Mouse (Mus musculus) embryonic facial prominence, embryonic 13.5 days (tissue): ENCODE results near the gene Pogk. TPM values are rescaled to one million over a fixed set of nuclear protein-coding genes. Genes with fewer than 3 reads are reported as not detected.

Experiments used
- ATAC-seq: fragments of 200-750 bp; cut with Nextera tagmentation; 2 replicates; pipeline ENCODE4 v1.8.0; 2017; ENCODE audit warnings: low read depth; ENCODE audit not compliant: insufficient number of reproducible peaks, insufficient read depth, low FRiP score, low TSS enrichment
- H3K27ac ChIP-seq: fragments of 300-500 bp; sonication (generic); 2 replicates; pipeline ENCODE4 v1.5.1; 2015; ENCODE audit warnings: moderate library complexity, mild to moderate bottlenecking, inconsistent platforms
- H3K27me3 ChIP-seq: fragments of 300-500 bp; sonication (generic); 2 replicates; pipeline ENCODE4 v1.6.1; 2015; ENCODE audit warnings: mild to moderate bottlenecking, inconsistent platforms
- H3K36me3 ChIP-seq: fragments of 300-500 bp; sonication (generic); 2 replicates; pipeline ENCODE4 v1.6.1; 2015; ENCODE audit warnings: mild to moderate bottlenecking, inconsistent platforms
- H3K4me1 ChIP-seq: fragments of 300-500 bp; sonication (generic); 2 replicates; pipeline ENCODE4 v1.6.1; 2015; ENCODE audit warnings: inconsistent platforms
- H3K4me2 ChIP-seq: fragments of 300-500 bp; sonication (generic); 2 replicates; pipeline ENCODE4 v1.6.1; 2015; ENCODE audit warnings: moderate library complexity, mild to moderate bottlenecking, inconsistent platforms
- H3K4me3 ChIP-seq: fragments of 300-500 bp; sonication (generic); 2 replicates; pipeline ENCODE4 v1.5.1; 2015; ENCODE audit warnings: mild to moderate bottlenecking, inconsistent platforms
- H3K9ac ChIP-seq: fragments of 300-500 bp; sonication (generic); 2 replicates; pipeline ENCODE4 v1.6.1; 2015; ENCODE audit warnings: mild to moderate bottlenecking, inconsistent platforms
- H3K9me3 ChIP-seq: fragments of 300-500 bp; sonication (generic); 2 replicates; pipeline ENCODE4 v1.6.1; 2016; ENCODE audit warnings: inconsistent platforms
- WGBS: fragments of 180-500 bp; shearing (Covaris S2); methylation state at CpG from one replicate; pipeline ENCODE4 v1.1.7; 2015; ENCODE audit warnings: mixed read lengths; 5-methylcytosine and 5-hydroxymethylcytosine counted together
- polyA plus RNA-seq: library from polyadenylated mRNA; unstranded; fragments of >200 nt; fragmentation: Nextera tagmentation; extraction: Ambion mirVana; gene quantifications from 2 replicates; pipeline ENCODE4 v1.2.1, GENCODE M21; 2015

Gene Pogk
- polyA plus RNA-seq, 1 experiment from 2014 or later, result 22.6 TPM

DNA sequence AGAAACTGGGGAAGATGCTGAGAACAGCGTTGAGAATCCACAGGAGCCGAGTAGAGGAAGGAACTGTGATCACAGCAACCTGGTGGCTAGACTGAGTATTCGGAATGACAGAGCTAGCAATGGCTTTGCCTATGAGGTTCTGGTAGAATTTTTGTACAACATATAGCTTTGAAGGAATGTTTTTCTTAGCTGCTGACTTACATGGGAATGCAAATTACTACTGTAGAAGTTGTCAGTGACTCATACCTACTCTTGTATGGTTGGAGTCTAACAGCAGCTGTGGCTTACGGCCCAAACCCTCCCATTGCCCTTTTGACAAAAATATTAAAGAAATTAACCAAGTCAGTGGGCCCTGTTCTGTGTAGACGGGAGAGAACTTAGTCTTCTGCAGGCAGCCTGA is 14.0 kb downstream of the Pogk start:
- Histone ChIP-seq H3K27ac (no peak overlapping the region), H3K4me3 (no peak overlapping the region), H3K9ac (no peak overlapping the region), H3K27me3 (no peaks in the 10 kb centered on the region), H3K4me1 (no peaks in the 10 kb centered on the region), H3K9me3 (no peaks in the 10 kb centered on the region), H3K4me2 (no peak overlapping the region), H3K36me3 (peaks cover 96% of the 10 kb centered on the region)
- ATAC-seq, result no peak
- 92% methylated on average over 5 of the region's 5 CpGs for WGBS

DNA sequence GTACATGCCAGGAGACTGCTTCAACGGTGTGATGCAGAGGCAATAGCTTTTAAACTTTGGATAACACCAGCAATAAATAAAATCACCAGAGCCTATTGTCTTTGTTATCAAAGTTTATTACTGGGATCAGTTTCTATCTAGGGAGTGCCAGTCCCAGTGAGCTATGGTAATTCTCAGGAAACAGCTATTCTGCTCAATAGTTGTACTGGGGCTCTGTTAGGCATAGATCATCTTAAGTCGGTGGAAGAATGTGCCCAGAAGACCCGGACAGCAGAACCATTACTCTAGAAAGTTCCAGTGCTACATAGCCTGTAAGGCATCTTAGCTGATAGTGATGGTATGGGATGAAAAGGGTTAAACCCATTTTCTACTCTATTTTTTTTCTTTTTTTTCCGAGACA is 14.9 kb downstream of the Pogk start:
- Histone ChIP-seq H3K27ac (no peak overlapping the region), H3K4me2 (no peak overlapping the region), H3K27me3 (no peaks in the 10 kb centered on the region), H3K36me3 (peaks cover 96% of the 10 kb centered on the region), H3K9ac (no peak overlapping the region), H3K9me3 (no peaks in the 10 kb centered on the region), H3K4me3 (no peak overlapping the region), H3K4me1 (no peaks in the 10 kb centered on the region)
- no peak for ATAC-seq
- 68% methylated on average over 4 of the region's 4 CpGs for WGBS

DNA sequence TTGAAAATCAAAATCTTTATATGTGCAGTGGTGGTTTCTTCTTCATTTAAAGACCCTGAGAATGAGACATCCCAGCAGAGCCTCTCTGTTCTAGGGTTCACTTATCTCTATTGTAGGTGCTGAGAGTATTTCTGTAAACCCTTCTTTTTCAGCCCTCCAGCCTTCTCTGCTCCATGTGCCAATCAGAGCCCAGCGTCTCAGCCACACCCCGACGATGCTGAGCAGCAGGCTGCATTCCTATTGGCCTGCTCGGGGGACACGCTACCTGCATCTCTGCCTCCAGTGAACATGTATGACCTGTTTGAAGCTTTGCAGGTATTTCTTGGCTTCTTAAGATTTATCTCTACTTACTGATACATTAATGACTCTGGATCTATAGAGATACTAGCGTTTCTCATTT is 18.0 kb downstream of the Pogk start:
- Histone ChIP-seq H3K4me3 (no peak overlapping the region), H3K27ac (no peak overlapping the region), H3K27me3 (no peaks in the 10 kb centered on the region), H3K9me3 (no peaks in the 10 kb centered on the region), H3K9ac (no peak overlapping the region), H3K4me1 (no peaks in the 10 kb centered on the region), H3K4me2 (no peak overlapping the region), H3K36me3 (peaks cover 96% of the 10 kb centered on the region)
- 92% methylated on average over 6 of the region's 6 CpGs for WGBS
- ATAC-seq, result no peak

DNA sequence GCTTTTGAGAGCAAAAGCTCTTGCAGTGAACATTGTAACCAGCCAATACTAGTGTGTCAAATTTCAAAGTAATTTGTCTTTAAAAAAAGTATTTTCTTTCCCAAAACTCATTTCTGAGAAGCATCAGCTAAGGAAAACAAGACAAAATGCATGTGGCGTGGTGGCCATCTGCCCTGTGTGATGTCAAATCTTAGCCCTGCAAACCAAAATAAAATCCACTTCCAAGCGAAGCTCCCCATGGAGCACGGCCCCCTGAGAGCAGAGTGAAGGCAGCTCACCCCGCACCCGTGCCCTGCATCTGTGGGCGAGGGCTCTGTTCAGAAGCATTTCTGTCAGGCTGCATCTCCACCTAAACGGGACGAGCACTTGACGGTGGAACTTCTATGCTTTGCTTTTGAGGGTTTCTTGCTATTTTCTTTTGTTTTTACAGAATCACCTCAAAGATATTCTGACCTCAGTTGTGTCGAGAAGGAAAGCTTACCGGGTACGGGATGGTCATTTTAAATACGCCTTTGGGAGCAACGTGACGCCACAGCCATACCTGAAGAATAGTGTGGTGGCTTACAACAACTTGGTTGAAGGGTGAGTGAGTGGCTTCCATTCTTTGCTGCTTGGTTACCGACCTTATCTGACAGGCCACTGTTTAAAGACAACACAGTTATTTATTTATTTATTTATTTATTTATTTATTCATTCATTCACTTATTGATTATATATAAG is 20.1 kb downstream of the Pogk start:
- H3K36me3 ChIP-seq, result peaks cover 97% of the 10 kb centered on the region
- no peak overlapping the region for H3K4me2 ChIP-seq
- H3K4me1 ChIP-seq, result no peaks in the 10 kb centered on the region
- no peaks in the 10 kb centered on the region for H3K27me3 ChIP-seq
- 93% methylated on average over 16 of the region's 16 CpGs for WGBS
- H3K9me3 ChIP-seq, result no peaks in the 10 kb centered on the region
- H3K27ac ChIP-seq, result no peak overlapping the region
- no peak overlapping the region for H3K4me3 ChIP-seq
- no peak for ATAC-seq
- H3K9ac ChIP-seq, result no peak overlapping the region

DNA sequence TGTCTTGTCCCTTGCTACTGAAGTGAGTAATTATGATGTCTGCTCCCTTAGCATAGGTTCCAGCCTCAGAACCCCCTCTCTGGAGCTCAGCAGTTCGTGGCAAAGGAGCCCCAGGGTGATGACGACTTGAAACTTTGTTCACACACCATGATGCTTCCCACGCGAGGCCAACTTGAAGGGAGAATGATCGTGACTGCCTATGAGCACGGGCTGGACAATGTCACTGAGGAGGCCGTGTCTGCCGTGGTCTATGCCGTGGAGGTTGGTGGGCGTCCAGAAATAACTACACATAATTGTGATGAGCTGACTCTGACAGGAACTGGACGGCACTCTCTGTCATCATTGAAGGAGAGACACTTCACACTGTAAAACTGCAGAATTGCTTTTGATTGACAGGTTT is 21.2 kb downstream of the Pogk start:
- H3K9me3 ChIP-seq, result no peaks in the 10 kb centered on the region
- no peaks in the 10 kb centered on the region for H3K27me3 ChIP-seq
- no peak overlapping the region for H3K9ac ChIP-seq
- no peak overlapping the region for H3K4me3 ChIP-seq
- peaks cover 96% of the 10 kb centered on the region for H3K36me3 ChIP-seq
- H3K4me1 ChIP-seq, result no peaks in the 10 kb centered on the region
- no peak overlapping the region for H3K4me2 ChIP-seq
- ATAC-seq, result no peak
- H3K27ac ChIP-seq, result no peak overlapping the region
- WGBS, result 89% methylated on average over 11 of the region's 11 CpGs

DNA sequence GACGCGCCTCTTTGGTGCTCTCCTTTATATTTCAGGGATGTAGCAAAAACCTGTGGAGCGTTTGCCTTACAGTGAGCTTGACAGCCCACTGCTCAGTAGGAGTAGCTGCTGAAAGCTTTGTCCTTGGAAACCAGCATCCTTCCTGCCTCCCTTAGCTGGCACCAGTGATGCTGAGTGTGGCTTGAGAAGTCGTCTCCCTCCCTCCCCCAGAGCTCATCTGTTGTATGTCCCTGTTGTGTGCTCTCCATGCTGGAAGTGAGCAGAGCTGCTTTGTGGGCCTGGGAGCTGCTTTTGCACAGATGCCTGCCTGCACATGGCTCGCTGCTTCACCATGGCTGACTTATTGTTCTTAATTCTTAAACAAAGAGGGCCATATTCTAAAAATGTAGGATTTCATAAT is 24.2 kb downstream of the Pogk start:
- Histone ChIP-seq H3K9ac (no peak overlapping the region), H3K4me2 (no peak overlapping the region), H3K27me3 (no peaks in the 10 kb centered on the region), H3K36me3 (peaks cover 77% of the 10 kb centered on the region), H3K27ac (no peak overlapping the region), H3K4me1 (peaks cover 15% of the 10 kb centered on the region), H3K9me3 (no peaks in the 10 kb centered on the region), H3K4me3 (no peak overlapping the region)
- 86% methylated on average over 5 of the region's 5 CpGs for WGBS
- no peak for ATAC-seq

DNA sequence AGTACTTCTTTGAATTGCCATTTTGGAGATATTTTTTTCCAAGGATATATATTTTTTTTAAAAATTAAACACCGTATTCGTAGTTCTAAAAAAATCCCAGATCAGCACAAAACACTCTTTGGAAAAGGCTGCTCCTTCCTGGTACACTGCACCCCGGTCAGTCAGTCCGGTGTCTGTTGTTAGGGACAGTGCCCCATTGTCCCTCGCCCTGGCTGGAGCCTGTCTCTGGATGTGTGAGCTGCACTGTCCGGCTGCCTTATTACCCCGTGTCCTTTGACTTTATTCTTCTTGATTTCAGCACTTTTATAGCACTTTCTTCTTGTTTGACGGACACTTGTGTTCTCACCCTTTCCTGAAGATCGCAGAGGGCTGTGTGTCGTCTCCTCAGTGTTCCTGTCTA is 25.0 kb downstream of the Pogk start:
- H3K4me2 ChIP-seq, result no peak overlapping the region
- no peaks in the 10 kb centered on the region for H3K27me3 ChIP-seq
- H3K27ac ChIP-seq, result no peak overlapping the region
- H3K9me3 ChIP-seq, result no peaks in the 10 kb centered on the region
- no peak overlapping the region for H3K4me3 ChIP-seq
- H3K4me1 ChIP-seq, result peaks cover 17% of the 10 kb centered on the region
- H3K9ac ChIP-seq, result no peak overlapping the region
- peaks cover 69% of the 10 kb centered on the region for H3K36me3 ChIP-seq
- WGBS, result 91% methylated on average over 10 of the region's 10 CpGs
- ATAC-seq, result no peak

DNA sequence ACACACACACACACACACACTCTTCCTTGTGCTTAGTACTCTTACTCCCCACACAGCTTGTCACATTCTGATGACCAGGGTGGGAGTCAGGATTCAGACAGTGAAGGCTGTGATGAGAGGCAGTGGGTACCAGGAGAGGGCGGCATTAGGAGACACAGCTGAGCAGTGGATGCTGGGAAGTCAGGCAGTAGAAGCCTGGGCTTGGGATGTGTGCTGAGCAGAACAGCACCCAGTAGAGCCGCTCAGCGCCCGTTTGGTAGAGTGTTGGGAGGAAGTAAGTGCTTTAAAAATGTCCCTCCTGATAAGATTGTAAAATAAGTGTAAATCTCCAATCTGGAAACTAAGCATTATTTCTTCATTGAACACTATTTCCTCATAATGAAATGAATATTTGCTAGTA is 27.0 kb downstream of the Pogk start:
- Histone ChIP-seq H3K36me3 (peaks cover 49% of the 10 kb centered on the region), H3K9me3 (no peaks in the 10 kb centered on the region), H3K9ac (no peak overlapping the region), H3K4me1 (peaks cover 20% of the 10 kb centered on the region), H3K27me3 (no peaks in the 10 kb centered on the region), H3K27ac (no peak overlapping the region), H3K4me3 (no peak overlapping the region), H3K4me2 (no peak overlapping the region)
- WGBS, result 87% methylated on average over 4 of the region's 4 CpGs
- ATAC-seq, result no peak

DNA sequence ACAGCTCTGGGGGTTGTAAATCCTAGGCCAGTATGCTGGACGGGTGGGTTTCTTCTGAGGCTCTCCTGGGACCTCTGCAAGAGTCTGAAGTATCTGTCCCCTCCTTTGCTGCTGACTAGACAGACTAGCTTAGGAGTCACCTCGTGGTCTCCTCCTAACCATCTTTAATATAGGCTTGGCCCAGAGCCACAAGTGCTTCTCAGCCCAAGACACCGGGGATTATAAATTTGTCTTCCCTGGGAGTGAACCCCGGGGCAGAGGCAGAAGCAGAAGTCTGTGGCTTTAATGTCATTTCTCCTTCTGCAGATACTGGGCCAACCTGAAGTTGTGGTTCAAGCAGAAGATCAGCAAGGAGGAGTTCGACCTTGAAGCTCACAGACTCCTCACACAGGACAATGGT is 27.8 kb downstream of the Pogk start:
- 74% methylated on average over 5 of the region's 5 CpGs for WGBS
- no peak overlapping the region for H3K27ac ChIP-seq
- H3K9me3 ChIP-seq, result no peaks in the 10 kb centered on the region
- H3K4me3 ChIP-seq, result no peak overlapping the region
- no peaks in the 10 kb centered on the region for H3K27me3 ChIP-seq
- no peak for ATAC-seq
- H3K9ac ChIP-seq, result 0 out of 2 replicates have a peak overlapping the region, but pooled peaks have one; percentile 37
- H3K36me3 ChIP-seq, result peaks cover 41% of the 10 kb centered on the region
- no peak overlapping the region for H3K4me2 ChIP-seq
- peaks cover 20% of the 10 kb centered on the region for H3K4me1 ChIP-seq

DNA sequence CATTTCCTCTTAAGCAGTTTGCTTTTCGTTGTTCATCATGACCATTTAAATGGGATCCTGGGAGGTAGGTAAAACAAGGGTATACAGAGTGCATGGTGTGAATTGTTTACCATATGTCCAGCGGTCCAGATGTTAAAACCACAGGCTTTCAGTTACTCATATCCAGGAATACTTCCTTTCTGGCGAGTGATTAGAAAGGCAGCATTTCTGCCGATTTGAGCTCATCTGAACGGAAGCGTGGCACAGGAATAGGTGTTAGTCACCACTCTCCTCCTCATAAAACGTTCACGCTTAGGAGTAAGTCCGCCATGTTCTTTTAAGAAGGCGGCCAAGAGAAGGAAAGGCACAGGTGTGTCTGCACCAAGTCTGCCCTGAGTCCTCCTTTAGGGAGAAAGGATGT is 28.3 kb downstream of the Pogk start:
- peak overlapping the region; percentile 71 for H3K4me2 ChIP-seq
- no peaks in the 10 kb centered on the region for H3K27me3 ChIP-seq
- WGBS, result 87% methylated on average over 10 of the region's 10 CpGs
- no peak overlapping the region for H3K27ac ChIP-seq
- H3K36me3 ChIP-seq, result peaks cover 36% of the 10 kb centered on the region
- no peak overlapping the region for H3K4me3 ChIP-seq
- no peaks in the 10 kb centered on the region for H3K9me3 ChIP-seq
- no peak for ATAC-seq
- H3K4me1 ChIP-seq, result peaks cover 20% of the 10 kb centered on the region
- H3K9ac ChIP-seq, result 0 out of 2 replicates have a peak overlapping the region, but pooled peaks have one; percentile 98

DNA sequence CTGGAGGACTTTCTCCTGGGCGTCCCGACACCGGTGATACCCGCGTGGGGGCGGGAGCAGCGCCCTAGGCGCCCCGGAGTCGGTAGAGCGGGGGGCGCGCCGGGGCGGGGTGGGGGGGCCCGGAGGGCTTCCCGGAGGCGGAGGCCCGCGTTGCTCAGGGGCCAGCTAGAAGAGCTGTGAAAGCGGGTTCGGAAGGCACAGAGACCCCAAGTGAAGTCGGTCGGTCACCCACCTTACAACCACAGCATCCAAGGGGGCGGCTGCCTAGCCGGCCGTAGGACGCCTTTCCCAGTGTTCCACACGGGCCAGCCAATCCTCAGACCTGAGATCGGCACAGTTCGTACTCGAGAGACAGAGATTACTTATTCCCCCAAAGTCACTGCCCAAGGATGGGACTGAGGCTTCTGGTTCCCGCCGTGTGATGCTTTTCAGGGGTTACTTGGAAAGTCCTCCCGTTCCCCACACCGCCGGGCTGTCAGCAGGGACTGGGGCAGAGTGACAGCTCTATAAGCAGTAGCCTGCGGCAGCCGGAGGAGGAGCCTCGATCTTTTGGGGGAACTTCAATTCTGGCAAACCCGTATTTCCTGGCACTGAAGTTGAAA is 29.9 kb downstream of the Pogk start:
- peak; percentile 17; the same call in 1 of the 2 replicates for ATAC-seq
- Histone ChIP-seq H3K9me3 (no peaks in the 10 kb centered on the region), H3K4me3 (peak overlapping the region; percentile 94), H3K4me1 (peaks cover 20% of the 10 kb centered on the region), H3K4me2 (peak overlapping the region; percentile 71), H3K27me3 (no peaks in the 10 kb centered on the region), H3K9ac (peak overlapping the region; percentile 98), H3K36me3 (peaks cover 21% of the 10 kb centered on the region), H3K27ac (peak overlapping the region; percentile 95)
- whole genome bisulfite sequencing, result under 1% methylated on average over 41 of the region's 41 CpGs

DNA sequence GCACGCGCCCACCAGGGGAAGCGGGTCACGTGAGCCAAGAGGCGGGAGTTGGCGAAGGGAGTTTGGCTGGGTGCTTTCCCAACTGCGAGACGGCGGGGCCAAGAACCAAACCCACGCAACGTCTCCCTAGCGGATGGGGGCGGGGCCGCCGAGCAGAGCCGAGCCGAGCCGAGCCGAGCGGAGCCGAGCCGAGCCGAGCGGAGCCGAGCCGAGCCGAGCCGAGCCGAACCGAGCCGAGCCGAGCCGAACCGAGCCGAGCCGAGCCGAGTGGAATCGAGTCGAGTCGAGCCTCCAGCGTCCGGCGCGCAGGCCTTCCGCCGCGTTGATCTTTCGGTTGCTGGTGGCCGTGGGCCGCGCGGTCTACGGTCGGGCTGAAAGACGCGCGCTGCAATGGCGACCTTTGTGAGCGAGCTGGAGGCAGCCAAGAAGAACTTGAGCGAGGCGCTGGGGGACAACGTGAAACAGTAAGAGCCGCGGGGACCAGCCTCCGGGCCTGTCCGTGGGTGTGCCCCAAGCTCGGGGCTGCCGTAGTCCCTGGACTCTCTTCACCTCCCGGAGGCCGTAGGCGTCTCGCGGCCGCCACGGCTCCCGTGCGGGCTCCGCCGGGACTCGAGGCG is 30.5 kb downstream of the Pogk start, which contains the start of gene Tada1:
Gene Tada1, plus strand, starts transcription at position 85 of the 617 bp plus-strand sequence.
- H3K9me3 ChIP-seq, result no peaks in the 10 kb centered on the region
- ATAC-seq, result peak; percentile 95
- under 1% methylated on average over 81 of the region's 81 CpGs for WGBS
- peak within 1 kb of the TSS; percentile 98 for H3K9ac ChIP-seq
- peak within 1 kb of the TSS; percentile 95 for H3K27ac ChIP-seq
- H3K27me3 ChIP-seq, result no peaks in the 10 kb centered on the region
- H3K4me2 ChIP-seq, result peak within 1 kb of the TSS; percentile 71
- H3K36me3 ChIP-seq, result peaks cover 16% of the 10 kb centered on the region
- H3K4me1 ChIP-seq, result peaks cover 20% of the 10 kb centered on the region
- peak within 1 kb of the TSS; percentile 94 for H3K4me3 ChIP-seq
